ENCODE assay signal across 24 mouse cellular contexts in genomic region chr7:137576251-137576650, GRCm38 (mm10).
DNase-seq lines count a peak whose midpoint lies in the region; ATAC-seq and TF ChIP-seq lines count a peak whose summit lies in the region.
"Had no signal": no experiment of that assay in that cellular context is flagged by ENCODE, and none has a peak within 500 bp of the region (broad histone marks: within the 10 kb centered on the region; RNA-seq: fewer than 3 reads in every experiment).

No protein-coding gene starts in this region.

- peak; percentile 2 for DNase-seq in liver, adult 2 months (ENCODE audit: extremely low read depth, low read depth, low spot score)
- no peak for DNase-seq in liver, embryonic 11.5 days (ENCODE audit: low spot score)
- DNase-seq in CD4-positive helper T cell, adult 2 months (ENCODE audit: low read depth, low spot score) = peak; percentile 16
- peak; percentile 45 to 59 for DNase-seq in spleen, adult 18-20 months
- DNase-seq: adrenal gland, adult 8-10 months; cerebellum, adult 2 months; gastrocnemius, postnatal 36 days; heart, postnatal 14 days; lung, postnatal 4 days; right cerebral cortex, adult 18-20 months had no signal

- ATAC-seq in liver, embryonic 11.5 days (replicated peaks; ENCODE audit: low FRiP score) = no peak
- ATAC-seq in common myeloid progenitor, adult 5-6 weeks (replicated peaks; ENCODE audit: low read depth, poor library complexity, severe bottlenecking) = 0 out of 2 replicates have a peak, but pooled peaks have one; percentile 18
- ATAC-seq in megakaryocyte progenitor cell, adult 5-6 weeks (replicated peaks; ENCODE audit: poor library complexity) = no peak
- no peak for ATAC-seq in megakaryocyte-erythroid progenitor cell, adult 5-6 weeks (replicated peaks; ENCODE audit: low FRiP score, low TSS enrichment, poor library complexity, severe bottlenecking)
- no peak for ATAC-seq in cerebellum, adult (ENCODE audit: insufficient number of reproducible peaks, low FRiP score, low TSS enrichment)
- ATAC-seq: forebrain, embryonic 14.5 days; hindbrain, postnatal 0 days; midbrain, embryonic 13.5 days had no signal

- H3K9me3 ChIP-seq in liver, embryonic 11.5 days (ENCODE audit: control insufficient read depth, low read length) = no peaks in the 10 kb centered on the region
- H3K9me3 ChIP-seq: heart, embryonic 10.5 days; liver, embryonic 15.5 days; midbrain, embryonic 13.5 days had no signal

- H3K4me2 ChIP-seq in liver, embryonic 11.5 days = no peak overlapping the region
- H3K4me2 ChIP-seq: liver, embryonic 15.5 days; midbrain, embryonic 13.5 days had no signal

- no peaks in the 10 kb centered on the region for H3K79me2 ChIP-seq in liver, adult 2 months (ENCODE audit: control insufficient read depth, insufficient read depth, low read length)

- WGBS in liver, adult 2 months = 58% methylated on average over 6 of the region's 6 CpGs
- WGBS in liver, embryonic 11.5 days = 69% methylated on average over 6 of the region's 6 CpGs

- TF ChIP-seq POLR2A in liver, adult 2 months (IDR thresholded peaks at IDR 0.05; ENCODE audit: extremely low read depth, insufficient read depth, low read length) = no peak

- H3K36me3 ChIP-seq in liver, adult 2 months (ENCODE audit: control insufficient read depth, insufficient read depth, low read length) = no peaks in the 10 kb centered on the region
- no peaks in the 10 kb centered on the region for H3K36me3 ChIP-seq in liver, embryonic 11.5 days (ENCODE audit: control insufficient read depth, insufficient read depth, low read length)
- H3K36me3 ChIP-seq: heart, embryonic 10.5 days; liver, embryonic 15.5 days; midbrain, embryonic 13.5 days had no signal

- H3K9ac ChIP-seq in liver, adult 2 months (ENCODE audit: low read depth, low read length) = no peak overlapping the region
- no peak overlapping the region for H3K9ac ChIP-seq in liver, embryonic 11.5 days (ENCODE audit: low read depth, low read length)
- H3K9ac ChIP-seq: liver, embryonic 15.5 days; midbrain, embryonic 13.5 days had no signal

- no peak overlapping the region for H3K4me3 ChIP-seq in liver, adult 2 months (ENCODE audit: insufficient read depth, low read depth, low read length)
- H3K4me3 ChIP-seq in liver, embryonic 11.5 days (ENCODE audit: low read depth, low read length) = no peak overlapping the region
- H3K4me3 ChIP-seq: erythroblast, embryonic 14.5 days; heart, embryonic 10.5 days; layer of hippocampus, adult 2 months; liver, embryonic 15.5 days; midbrain, embryonic 13.5 days; myocyte had no signal

- H3K27me3 ChIP-seq in liver, adult 2 months (ENCODE audit: control insufficient read depth, insufficient read depth, low read length) = no peaks in the 10 kb centered on the region
- no peaks in the 10 kb centered on the region for H3K27me3 ChIP-seq in liver, embryonic 11.5 days (replicated peaks; ENCODE audit: control insufficient read depth, insufficient read depth, low read length)
- H3K27me3 ChIP-seq: liver, embryonic 15.5 days; midbrain, embryonic 13.5 days had no signal

- H3K27ac ChIP-seq in liver, adult 2 months (replicated peaks; ENCODE audit: insufficient read depth, low read depth, low read length) = no peak overlapping the region
- H3K27ac ChIP-seq in liver, embryonic 11.5 days (ENCODE audit: low read depth, low read length) = no peak overlapping the region
- H3K27ac ChIP-seq: heart, embryonic 10.5 days; hindbrain, postnatal 0 days; kidney, postnatal 0 days; layer of hippocampus, adult 2 months; liver, embryonic 15.5 days; midbrain, embryonic 13.5 days; stomach, postnatal 0 days had no signal

- H3K4me1 ChIP-seq in liver, adult 2 months (ENCODE audit: control insufficient read depth, insufficient read depth, low read length) = no peaks in the 10 kb centered on the region
- H3K4me1 ChIP-seq in liver, embryonic 11.5 days (replicated peaks; ENCODE audit: control insufficient read depth, insufficient read depth, low read length) = no peaks in the 10 kb centered on the region
- H3K4me1 ChIP-seq: heart, embryonic 10.5 days; liver, embryonic 15.5 days; midbrain, embryonic 13.5 days had no signal

- no peak for TF ChIP-seq CTCF in liver, adult 2 months (IDR thresholded peaks at IDR 0.05; ENCODE audit: low read depth, low read length)
